Mouse (Mus musculus) activated CD4-positive, CD25-positive, alpha-beta regulatory T cell, adult 9 weeks (primary cell): ENCODE data around the gene Six4. TPM values are rescaled to one million over a fixed set of nuclear protein-coding genes. Genes with fewer than 3 reads are reported as not detected.

ENCODE experiments used
- polyA plus RNA-seq: library from polyadenylated mRNA; unstranded; fragments of 100-300 nt; shearing (Covaris generic); gene quantifications from one replicate; pipeline ENCODE4 v1.2.1, GENCODE M21; 2017

The Six4 gene
- not detected for polyA plus RNA-seq

DNA sequence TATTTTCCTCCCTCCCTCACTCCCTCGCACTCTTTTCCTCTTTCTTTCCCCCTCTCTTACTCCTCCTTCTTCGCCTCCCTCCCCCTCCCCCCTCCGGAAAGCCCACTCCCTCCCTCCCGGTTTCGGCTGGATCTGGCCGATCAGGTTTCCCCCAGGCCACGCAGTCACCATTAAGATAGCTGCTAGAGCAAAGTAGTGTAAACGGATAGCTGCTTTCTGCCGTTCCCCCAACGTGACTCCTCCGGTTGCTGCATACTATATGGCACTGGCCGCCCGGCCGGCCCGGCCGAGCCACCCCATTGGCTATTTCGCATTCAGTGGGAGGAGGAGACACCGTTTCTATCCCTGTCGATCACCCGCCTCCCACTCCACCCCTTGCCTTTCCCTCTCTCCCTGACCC, at the start of gene Six4:
TSS of gene Six4 (minus strand) at position 261 of the 400 bp plus-strand sequence.

DNA sequence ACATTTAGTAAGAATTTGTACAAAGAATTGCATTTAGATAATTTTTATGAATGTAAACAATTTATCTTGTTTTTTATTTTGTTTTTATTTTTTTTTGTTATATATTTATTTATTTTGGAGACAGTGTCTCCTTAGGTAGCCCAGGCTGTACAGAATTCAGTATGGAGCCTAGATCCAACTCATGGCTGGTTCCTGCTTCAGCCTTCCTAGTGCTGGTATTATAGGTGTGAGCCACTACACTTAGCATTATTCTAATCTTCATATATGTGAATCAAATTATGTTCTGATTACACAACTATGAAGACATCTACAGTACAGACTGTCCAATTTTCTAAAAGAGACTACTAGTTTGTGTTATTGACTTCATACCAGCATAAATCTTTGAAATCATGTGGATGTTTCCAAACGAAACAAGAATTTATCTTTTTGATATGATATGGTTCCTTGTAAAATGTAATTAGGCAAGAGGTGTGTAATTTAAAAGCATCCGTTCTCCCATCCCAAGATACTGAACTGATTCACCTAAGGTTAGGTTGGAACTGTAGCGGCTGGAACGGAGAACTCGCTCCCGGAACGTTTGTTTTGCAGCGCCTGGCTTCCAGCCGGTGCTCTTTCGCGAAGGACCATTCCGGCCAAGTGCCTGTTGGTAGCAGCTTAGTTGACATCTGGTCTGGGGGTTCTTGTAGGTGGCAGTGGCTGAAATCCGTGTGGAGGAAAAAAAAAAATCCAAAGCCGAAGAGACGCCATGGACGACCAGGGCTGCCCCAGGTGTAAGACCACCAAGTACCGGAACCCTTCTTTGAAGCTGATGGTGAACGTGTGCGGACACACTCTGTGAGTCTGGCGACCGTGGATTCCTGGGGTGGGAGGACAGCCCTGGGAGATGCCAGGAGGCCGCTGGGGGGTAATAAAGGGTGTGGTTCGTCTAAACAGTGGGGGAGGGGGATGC, 10.1 kb upstream of the Six4 start, which contains the start of gene Mnat1:
TSS of gene Mnat1 (plus strand) at position 625 of the 949 bp plus-strand sequence.

DNA sequence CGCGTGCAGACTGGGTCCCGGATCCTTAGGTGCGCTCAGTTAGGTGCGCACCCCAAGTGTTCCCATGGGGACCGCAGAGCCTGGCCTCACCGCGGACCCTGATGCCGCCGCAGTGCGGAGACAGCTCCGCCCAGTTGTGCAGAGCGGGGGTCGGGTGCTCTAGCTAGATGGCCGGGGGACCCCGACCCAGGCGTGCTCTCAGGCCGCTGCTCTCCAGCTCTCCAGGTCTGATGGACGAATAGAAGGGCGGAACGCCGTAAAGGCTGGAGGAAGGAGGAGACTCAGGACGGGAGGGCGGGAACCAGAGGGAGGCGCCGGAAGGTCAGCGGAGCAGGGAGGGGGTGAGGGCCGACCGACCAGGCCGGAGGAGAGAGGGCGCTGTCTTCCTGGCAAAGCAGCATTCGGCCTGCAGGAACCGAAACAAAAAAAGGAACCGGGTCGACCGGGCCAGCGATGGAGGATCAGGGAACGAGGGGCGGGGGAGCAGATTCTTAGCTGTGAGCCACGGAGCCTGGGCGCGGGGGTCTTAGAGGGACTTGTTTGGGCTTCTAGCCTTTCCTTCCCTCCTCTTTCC, 59.5 kb downstream of the Six4 start, which contains the start of gene Six1:
TSS of gene Six1 (minus strand) at position 220 of the 574 bp plus-strand sequence.

Other genes starting within 250 kb of the Six4 start
- not detected for gene Six6, start 173.6 kb downstream of the Six4 start, polyA plus RNA-seq
- not detected for gene 4930447C04Rik, start 172.7 kb downstream of the Six4 start, polyA plus RNA-seq
- not detected for gene Six1, start 59.6 kb downstream of the Six4 start, polyA plus RNA-seq
- gene Mnat1, start 10.3 kb upstream of the Six4 start, polyA plus RNA-seq = 29.0 TPM
- 20.7 TPM for gene Trmt5, start 173.3 kb upstream of the Six4 start, polyA plus RNA-seq
- 7.6 TPM for gene Slc38a6, start 173.3 kb upstream of the Six4 start, polyA plus RNA-seq